Mouse (Mus musculus): ENCODE measurements around the gene Clybl. TPM values are rescaled to one million over a fixed set of nuclear protein-coding genes. Genes with fewer than 3 reads are reported as not detected.
A peak's percentile ranks its signal among the peaks of the same experiment; 100 is the strongest.

The Clybl gene
- polyA plus RNA-seq, 1 experiment from 2014 or later, result 28.8 TPM

GRCm38 (mm10) chr14:122223461-122224102 is 42.1 kb downstream of the Clybl start:
- Histone ChIP-seq H3K27me3 (ENCODE audit: control insufficient read depth, insufficient read depth, low read length) (no peaks in the 10 kb centered on the region), H3K9ac (ENCODE audit: low read length) (no peak overlapping the region), H3K4me3 (ENCODE audit: low read depth, low read length) (peak overlapping the region; percentile 16; the same call in 1 of the 2 replicates), H3K9me3 (ENCODE audit: control insufficient read depth, low read length) (no peaks in the 10 kb centered on the region), H3K27ac (replicated peaks) (no peak overlapping the region), H3K36me3 (ENCODE audit: control insufficient read depth, insufficient read depth, low read length) (no peaks in the 10 kb centered on the region), H3K4me1 (replicated peaks; ENCODE audit: control insufficient read depth, insufficient read depth) (no peaks in the 10 kb centered on the region), H3K4me2 (replicated peaks; ENCODE audit: low read depth) (peak overlapping the region; percentile 41)
- TF ChIP-seq EP300 (optimal IDR thresholded peaks at IDR 0.05) (no peak), CTCF (IDR thresholded peaks at IDR 0.05; ENCODE audit: low read depth) (peak; percentile 89)
- ATAC-seq (ENCODE audit: low FRiP score, low TSS enrichment), result peak; percentile 89
- peak; percentile 75 for DNase-seq (ENCODE audit: low spot score)
- 18% methylated on average over 9 of the region's 9 CpGs for WGBS

GRCm38 (mm10) chr14:122224103-122224494 is 42.6 kb downstream of the Clybl start:
- no peaks in the 10 kb centered on the region for H3K27me3 ChIP-seq (ENCODE audit: control insufficient read depth, insufficient read depth, low read length)
- ATAC-seq (ENCODE audit: low FRiP score, low TSS enrichment), result no peak
- no peaks in the 10 kb centered on the region for H3K36me3 ChIP-seq (ENCODE audit: control insufficient read depth, insufficient read depth, low read length)
- no peak for TF ChIP-seq CTCF (IDR thresholded peaks at IDR 0.05; ENCODE audit: low read depth)
- TF ChIP-seq EP300 (optimal IDR thresholded peaks at IDR 0.05), result no peak
- DNase-seq (ENCODE audit: low spot score), result no peak
- no peaks in the 10 kb centered on the region for H3K9me3 ChIP-seq (ENCODE audit: control insufficient read depth, low read length)
- 59% methylated on average over 6 of the region's 6 CpGs for WGBS
- H3K4me1 ChIP-seq (replicated peaks; ENCODE audit: control insufficient read depth, insufficient read depth), result no peaks in the 10 kb centered on the region
- H3K4me3 ChIP-seq (ENCODE audit: low read depth, low read length), result no peak overlapping the region
- H3K27ac ChIP-seq (replicated peaks), result no peak overlapping the region
- H3K4me2 ChIP-seq (replicated peaks; ENCODE audit: low read depth), result no peak overlapping the region
- H3K9ac ChIP-seq (ENCODE audit: low read length), result no peak overlapping the region

- Histone ChIP-seq H3K27me3 (ENCODE audit: control insufficient read depth, insufficient read depth, low read length) (no peaks in the 10 kb centered on the region), H3K4me1 (replicated peaks; ENCODE audit: control insufficient read depth, insufficient read depth) (no peaks in the 10 kb centered on the region), H3K9me3 (ENCODE audit: control insufficient read depth, low read length) (no peaks in the 10 kb centered on the region), H3K36me3 (ENCODE audit: control insufficient read depth, insufficient read depth, low read length) (no peaks in the 10 kb centered on the region), H3K27ac (replicated peaks) (no peak overlapping the region), H3K4me3 (ENCODE audit: low read depth, low read length) (no peak overlapping the region), H3K9ac (ENCODE audit: low read length) (no peak overlapping the region), H3K4me2 (replicated peaks; ENCODE audit: low read depth) (no peak overlapping the region)
- DNase-seq (ENCODE audit: low spot score) (no peak), ATAC-seq (ENCODE audit: low FRiP score, low TSS enrichment) (no peak)
- TF ChIP-seq EP300 (optimal IDR thresholded peaks at IDR 0.05) (no peak), CTCF (IDR thresholded peaks at IDR 0.05; ENCODE audit: low read depth) (no peak)
- 62% methylated on average over 8 of the region's 8 CpGs for WGBS
Measured at GRCm38 (mm10) chr14:122224501-122224928, 43.0 kb downstream of the Clybl start.

- Histone ChIP-seq H3K27ac (replicated peaks) (no peak overlapping the region), H3K27me3 (ENCODE audit: control insufficient read depth, insufficient read depth, low read length) (no peaks in the 10 kb centered on the region), H3K9me3 (ENCODE audit: control insufficient read depth, low read length) (no peaks in the 10 kb centered on the region), H3K4me2 (replicated peaks; ENCODE audit: low read depth) (no peak overlapping the region), H3K4me1 (replicated peaks; ENCODE audit: control insufficient read depth, insufficient read depth) (no peaks in the 10 kb centered on the region), H3K9ac (ENCODE audit: low read length) (no peak overlapping the region), H3K36me3 (ENCODE audit: control insufficient read depth, insufficient read depth, low read length) (no peaks in the 10 kb centered on the region), H3K4me3 (ENCODE audit: low read depth, low read length) (no peak overlapping the region)
- 62% methylated on average over 7 of the region's 7 CpGs for WGBS
- ATAC-seq (ENCODE audit: low FRiP score, low TSS enrichment) (no peak), DNase-seq (ENCODE audit: low spot score) (no peak)
- TF ChIP-seq EP300 (optimal IDR thresholded peaks at IDR 0.05), result no peak
- no peak for TF ChIP-seq CTCF (IDR thresholded peaks at IDR 0.05; ENCODE audit: low read depth)
Measured at GRCm38 (mm10) chr14:122225479-122226132, 44.1 kb downstream of the Clybl start.

- Histone ChIP-seq H3K9ac (ENCODE audit: low read length) (no peak overlapping the region), H3K4me1 (replicated peaks; ENCODE audit: control insufficient read depth, insufficient read depth) (no peaks in the 10 kb centered on the region), H3K27ac (replicated peaks) (no peak overlapping the region), H3K4me2 (replicated peaks; ENCODE audit: low read depth) (no peak overlapping the region), H3K9me3 (ENCODE audit: control insufficient read depth, low read length) (no peaks in the 10 kb centered on the region), H3K27me3 (ENCODE audit: control insufficient read depth, insufficient read depth, low read length) (no peaks in the 10 kb centered on the region), H3K4me3 (ENCODE audit: low read depth, low read length) (no peak overlapping the region), H3K36me3 (ENCODE audit: control insufficient read depth, insufficient read depth, low read length) (no peaks in the 10 kb centered on the region)
- DNase-seq (ENCODE audit: low spot score), result no peak
- 88% methylated on average over 2 of the region's 2 CpGs for WGBS
- TF ChIP-seq CTCF (IDR thresholded peaks at IDR 0.05; ENCODE audit: low read depth), result no peak
- no peak for TF ChIP-seq EP300 (optimal IDR thresholded peaks at IDR 0.05)
- ATAC-seq (ENCODE audit: low FRiP score, low TSS enrichment), result no peak
Measured at GRCm38 (mm10) chr14:122226133-122226515, 44.6 kb downstream of the Clybl start.

Measured in stomach, postnatal 0 days (tissue).